Mouse (Mus musculus): Measurements from ENCODE around the gene Gm20696. TPM values are rescaled to one million over a fixed set of nuclear protein-coding genes. Genes with fewer than 3 reads are reported as not detected.

The Gm20696 gene
- total and polyA plus RNA-seq, 2 experiments from 2014 or later, result 2.5 to 3.6 TPM

DNA sequence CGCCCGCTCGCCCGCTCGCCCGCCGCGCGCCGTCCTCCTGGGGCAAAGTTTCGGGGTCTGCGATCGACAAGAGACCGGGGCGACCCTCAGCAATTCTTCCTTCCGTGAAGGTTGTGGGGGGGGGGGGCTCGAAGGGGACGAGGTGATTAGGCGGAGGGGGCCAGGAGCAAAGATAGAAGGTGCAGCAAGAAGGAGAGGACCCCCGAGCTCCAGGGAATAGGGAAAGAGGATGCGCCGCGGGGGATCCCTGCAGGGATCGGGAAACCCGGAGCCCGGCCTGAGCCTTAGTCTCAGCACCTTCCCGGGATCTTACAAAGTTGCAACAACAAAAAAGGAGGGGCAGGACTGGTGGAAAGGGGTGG, 145.9 kb downstream of the Gm20696 start:
- no peaks in the 10 kb centered on the region for H3K9me3 ChIP-seq (ENCODE audit: low read length)
- peak overlapping the region; percentile 84 for H3K4me3 ChIP-seq (ENCODE audit: low read length)
- ATAC-seq (peak; percentile 60; the same call in 1 of the 2 replicates), DNase-seq (ENCODE audit: low spot score) (no peak)
- no peak for TF ChIP-seq CTCF (IDR thresholded peaks at IDR 0.05; ENCODE audit: low read depth)
- peak overlapping the region; percentile 99 for H3K27ac ChIP-seq
- WGBS, result 4% methylated on average over 24 of the region's 27 CpGs
- H3K4me1 ChIP-seq (ENCODE audit: insufficient read depth, low read length), result no peaks in the 10 kb centered on the region
- H3K4me2 ChIP-seq (ENCODE audit: low read depth, low read length), result peak overlapping the region; percentile 95
- no peaks in the 10 kb centered on the region for H3K36me3 ChIP-seq (ENCODE audit: insufficient read depth, low read length)
- H3K27me3 ChIP-seq (ENCODE audit: insufficient read depth, low read length), result no peaks in the 10 kb centered on the region
- H3K9ac ChIP-seq (replicated peaks; ENCODE audit: low read length), result peak overlapping the region; percentile 85

DNA sequence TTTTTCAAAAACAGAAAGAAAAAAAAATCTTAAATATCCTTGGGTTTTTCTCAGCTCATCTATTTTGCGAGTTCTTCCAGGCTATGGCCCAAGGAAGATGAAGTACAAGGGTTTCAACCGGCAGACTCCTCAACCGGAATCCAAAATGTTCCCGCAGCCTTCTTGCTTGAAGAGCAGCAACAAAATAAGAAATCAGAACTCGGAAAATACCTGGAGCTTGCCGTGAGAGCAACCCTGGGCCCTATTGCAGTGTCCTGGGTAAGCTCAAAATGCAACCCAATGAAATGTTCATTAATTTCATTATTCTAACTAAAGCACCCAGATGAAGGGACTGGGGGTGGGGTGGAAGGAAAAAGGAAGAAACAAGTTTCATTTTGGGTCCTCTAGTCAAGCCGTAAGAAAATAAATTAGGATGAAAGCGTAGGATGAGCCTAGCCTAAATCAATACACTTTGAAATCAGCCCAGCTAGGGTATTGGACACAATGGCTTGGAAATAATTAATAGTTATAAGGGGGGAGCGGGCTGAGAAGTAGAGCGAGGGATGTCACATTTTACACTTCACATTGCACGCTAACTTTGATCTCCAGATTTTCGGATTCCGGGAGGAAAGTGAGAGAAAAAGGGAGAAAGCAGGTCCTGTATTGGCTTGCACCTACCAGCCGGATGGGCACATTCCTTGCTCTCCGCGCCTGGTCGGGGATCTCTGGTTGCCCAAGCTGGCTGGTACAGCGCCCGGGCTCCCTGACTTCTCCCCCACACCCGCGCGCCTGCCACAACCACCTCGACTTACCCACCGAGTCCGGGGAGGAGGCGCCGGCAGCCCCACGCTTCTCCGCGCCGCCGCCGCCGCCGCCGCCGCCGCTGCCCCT, 146.6 kb downstream of the Gm20696 start:
- no peaks in the 10 kb centered on the region for H3K4me1 ChIP-seq (ENCODE audit: insufficient read depth, low read length)
- TF ChIP-seq CTCF (IDR thresholded peaks at IDR 0.05; ENCODE audit: low read depth), result no peak
- H3K4me2 ChIP-seq (ENCODE audit: low read depth, low read length), result peak overlapping the region; percentile 95
- ATAC-seq (no peak), DNase-seq (ENCODE audit: low spot score) (peak; percentile 49)
- H3K27me3 ChIP-seq (ENCODE audit: insufficient read depth, low read length), result no peaks in the 10 kb centered on the region
- H3K9me3 ChIP-seq (ENCODE audit: low read length), result no peaks in the 10 kb centered on the region
- peak overlapping the region; percentile 99 for H3K27ac ChIP-seq
- WGBS, result 7% methylated on average over 35 of the region's 38 CpGs
- peak overlapping the region; percentile 84 for H3K4me3 ChIP-seq (ENCODE audit: low read length)
- no peaks in the 10 kb centered on the region for H3K36me3 ChIP-seq (ENCODE audit: insufficient read depth, low read length)
- H3K9ac ChIP-seq (replicated peaks; ENCODE audit: low read length), result peak overlapping the region; percentile 85

DNA sequence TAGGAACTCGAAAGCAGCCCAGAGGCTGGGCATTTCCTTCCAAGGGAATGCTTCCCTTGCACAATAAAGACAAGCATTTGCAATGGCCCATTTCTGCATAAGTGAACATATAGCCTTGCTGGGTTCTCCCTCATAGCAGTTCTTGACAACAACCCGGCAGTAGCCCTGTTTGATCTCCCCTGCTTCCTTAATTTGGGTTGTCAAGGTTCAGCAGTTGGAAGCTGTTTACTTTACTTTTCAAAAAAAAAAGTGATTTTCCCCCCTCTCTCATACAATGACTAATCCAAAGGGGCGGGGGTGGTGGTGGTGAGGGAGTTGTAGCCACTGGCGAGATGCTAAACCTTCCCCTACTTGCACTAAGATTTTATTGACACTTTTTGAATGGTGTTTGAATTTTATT, 147.5 kb downstream of the Gm20696 start:
- 56% methylated on average over 4 of the region's 4 CpGs for WGBS
- no peak overlapping the region for H3K9ac ChIP-seq (replicated peaks; ENCODE audit: low read length)

DNA sequence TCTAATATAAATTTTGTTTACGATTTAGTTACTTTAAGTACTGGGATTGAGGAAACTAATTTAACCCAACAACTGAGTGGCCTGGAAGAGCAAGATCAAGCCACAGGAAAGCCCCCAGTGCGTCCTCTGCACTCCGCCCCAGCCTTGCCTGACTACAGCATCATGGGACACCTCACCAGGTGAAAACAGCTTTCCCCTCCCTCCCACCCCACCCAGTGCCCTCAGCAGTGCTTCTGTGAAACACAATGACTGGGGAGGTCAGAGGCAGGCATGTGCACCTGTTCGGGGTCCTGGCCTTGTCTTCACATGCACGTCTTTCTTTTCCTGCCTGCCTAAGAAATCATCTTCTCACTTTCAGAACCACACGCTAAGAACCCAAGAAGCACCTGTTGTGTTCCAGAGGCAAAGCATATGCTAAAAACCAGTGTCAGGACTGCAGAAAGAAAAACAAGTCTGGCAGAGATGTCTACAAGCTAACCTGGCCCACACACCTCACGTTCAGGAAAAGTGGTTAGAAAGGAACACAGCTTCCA, 150.9 kb downstream of the Gm20696 start:
- no peak overlapping the region for H3K27ac ChIP-seq
- H3K9ac ChIP-seq (replicated peaks; ENCODE audit: low read length), result no peak overlapping the region
- 82% methylated on average over 7 of the region's 7 CpGs for WGBS

More for the DNA sequence above, 147.5 kb downstream of the Gm20696 start:
- Histone ChIP-seq H3K4me3 (ENCODE audit: low read length) (no peak overlapping the region), H3K4me1 (ENCODE audit: insufficient read depth, low read length) (no peaks in the 10 kb centered on the region), H3K4me2 (ENCODE audit: low read depth, low read length) (0 out of 2 replicates have a peak overlapping the region, but pooled peaks have one; percentile 95), H3K36me3 (ENCODE audit: insufficient read depth, low read length) (no peaks in the 10 kb centered on the region), H3K27ac (no peak overlapping the region), H3K9me3 (ENCODE audit: low read length) (no peaks in the 10 kb centered on the region), H3K27me3 (ENCODE audit: insufficient read depth, low read length) (no peaks in the 10 kb centered on the region)
- ATAC-seq (no peak), DNase-seq (ENCODE audit: low spot score) (no peak)
- TF ChIP-seq CTCF (IDR thresholded peaks at IDR 0.05; ENCODE audit: low read depth), result no peak

DNA sequence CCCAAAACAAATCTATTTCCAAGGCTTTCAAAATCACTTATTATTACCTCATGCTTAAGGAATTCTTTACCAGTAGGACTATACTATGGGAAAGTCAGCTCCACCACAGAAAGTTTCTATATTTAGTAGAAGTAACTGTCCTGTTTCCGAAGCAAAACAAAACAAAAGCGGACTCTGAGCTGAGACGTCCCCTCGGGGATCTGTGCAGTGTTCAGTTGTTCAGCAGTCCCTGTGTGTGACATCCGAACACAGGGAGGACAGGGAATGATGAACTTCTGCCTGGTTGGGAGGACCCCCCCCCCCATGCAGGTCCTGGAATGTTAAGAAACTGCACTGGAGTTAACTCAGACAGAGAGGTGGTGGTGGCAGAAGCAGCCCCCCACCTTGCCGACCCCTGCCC, 154.7 kb downstream of the Gm20696 start:
- Histone ChIP-seq H3K27ac (no peak overlapping the region), H3K4me1 (ENCODE audit: insufficient read depth, low read length) (0 out of 2 replicates have a peak, but pooled peaks cover 8% of the 10 kb centered on the region), H3K36me3 (ENCODE audit: insufficient read depth, low read length) (no peaks in the 10 kb centered on the region), H3K9ac (replicated peaks; ENCODE audit: low read length) (no peak overlapping the region), H3K9me3 (ENCODE audit: low read length) (no peaks in the 10 kb centered on the region), H3K4me3 (ENCODE audit: low read length) (no peak overlapping the region), H3K27me3 (ENCODE audit: insufficient read depth, low read length) (no peaks in the 10 kb centered on the region), H3K4me2 (ENCODE audit: low read depth, low read length) (no peak overlapping the region)
- WGBS, result 62% methylated on average over 6 of the region's 6 CpGs
- DNase-seq (ENCODE audit: low spot score), result no peak
- no peak for ATAC-seq
- no peak for TF ChIP-seq CTCF (IDR thresholded peaks at IDR 0.05; ENCODE audit: low read depth)

More for the DNA sequence above, 150.9 kb downstream of the Gm20696 start:
- Histone ChIP-seq H3K36me3 (ENCODE audit: insufficient read depth, low read length) (no peaks in the 10 kb centered on the region), H3K4me3 (ENCODE audit: low read length) (no peak overlapping the region), H3K4me2 (ENCODE audit: low read depth, low read length) (no peak overlapping the region), H3K27me3 (ENCODE audit: insufficient read depth, low read length) (no peaks in the 10 kb centered on the region), H3K9me3 (ENCODE audit: low read length) (no peaks in the 10 kb centered on the region), H3K4me1 (ENCODE audit: insufficient read depth, low read length) (no peaks in the 10 kb centered on the region)
- DNase-seq (ENCODE audit: low spot score), result no peak
- no peak for TF ChIP-seq CTCF (IDR thresholded peaks at IDR 0.05; ENCODE audit: low read depth)
- no peak for ATAC-seq

DNA sequence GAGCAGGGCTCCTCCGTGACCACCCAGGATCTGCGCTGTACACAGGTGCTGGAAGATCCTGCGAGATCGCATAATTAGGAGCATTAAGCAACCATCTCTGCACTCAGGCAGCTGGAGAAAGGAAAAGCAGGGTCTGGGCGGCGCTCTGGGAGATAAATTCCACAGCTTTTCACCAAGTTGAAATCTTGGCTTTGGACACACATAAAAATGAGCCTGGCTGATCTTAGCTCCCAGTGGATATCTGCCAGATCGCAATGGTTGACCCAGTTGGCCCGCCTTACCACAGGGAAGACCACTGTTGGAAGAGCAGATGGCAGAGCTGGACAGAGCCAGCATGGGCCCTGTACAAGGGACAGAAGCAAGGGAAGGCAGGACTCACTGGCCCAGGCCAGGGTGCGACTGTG, 157.4 kb downstream of the Gm20696 start:
- Histone ChIP-seq H3K4me1 (ENCODE audit: insufficient read depth, low read length) (0 out of 2 replicates have a peak, but pooled peaks cover 8% of the 10 kb centered on the region), H3K4me2 (ENCODE audit: low read depth, low read length) (peak overlapping the region; percentile 21; the same call in 1 of the 2 replicates), H3K27ac (peak overlapping the region; percentile 16; the same call in 1 of the 2 replicates), H3K9me3 (ENCODE audit: low read length) (no peaks in the 10 kb centered on the region), H3K9ac (replicated peaks; ENCODE audit: low read length) (no peak overlapping the region), H3K4me3 (ENCODE audit: low read length) (no peak overlapping the region), H3K36me3 (ENCODE audit: insufficient read depth, low read length) (no peaks in the 10 kb centered on the region), H3K27me3 (ENCODE audit: insufficient read depth, low read length) (no peaks in the 10 kb centered on the region)
- TF ChIP-seq CTCF (IDR thresholded peaks at IDR 0.05; ENCODE audit: low read depth), result no peak
- 52% methylated on average over 9 of the region's 9 CpGs for WGBS
- ATAC-seq (peak; percentile 84), DNase-seq (ENCODE audit: low spot score) (peak; percentile 80)

All from hindbrain, postnatal 0 days (tissue).